Mouse (Mus musculus): Measurements from ENCODE around the gene Gramd1b. TPM values are rescaled to one million over a fixed set of nuclear protein-coding genes. Genes with fewer than 3 reads are reported as not detected.

The Gramd1b gene
- polyA plus RNA-seq, 1 experiment from 2014 or later: 2.2 TPM

- Histone ChIP-seq H3K27ac (ENCODE audit: low read length) (no peak overlapping the region), H3K27me3 (replicated peaks; ENCODE audit: insufficient read depth, low read length) (peaks cover 12% of the 10 kb centered on the region; the same call in 1 of the 2 replicates), H3K4me3 (ENCODE audit: low read depth, low read length) (no peak overlapping the region), H3K4me2 (replicated peaks; ENCODE audit: low read depth, low read length) (no peak overlapping the region), H3K9ac (replicated peaks; ENCODE audit: low read depth) (no peak overlapping the region), H3K9me3 (ENCODE audit: low read length) (no peaks in the 10 kb centered on the region), H3K36me3 (ENCODE audit: insufficient read depth, low read length) (no peaks in the 10 kb centered on the region), H3K4me1 (ENCODE audit: insufficient read depth, low read depth, low read length) (no peaks in the 10 kb centered on the region)
- no peak for ATAC-seq
- no peak for DNase-seq (ENCODE audit: low spot score)
- 18% methylated on average over 3 of the region's 3 CpGs for WGBS
- TF ChIP-seq EP300 (IDR thresholded peaks at IDR 0.05) (no peak), CTCF (IDR thresholded peaks at IDR 0.05) (no peak)
Measured at GRCm38 (mm10) chr9:40526928-40527327, 4.3 kb downstream of the Gramd1b start.

DNA sequence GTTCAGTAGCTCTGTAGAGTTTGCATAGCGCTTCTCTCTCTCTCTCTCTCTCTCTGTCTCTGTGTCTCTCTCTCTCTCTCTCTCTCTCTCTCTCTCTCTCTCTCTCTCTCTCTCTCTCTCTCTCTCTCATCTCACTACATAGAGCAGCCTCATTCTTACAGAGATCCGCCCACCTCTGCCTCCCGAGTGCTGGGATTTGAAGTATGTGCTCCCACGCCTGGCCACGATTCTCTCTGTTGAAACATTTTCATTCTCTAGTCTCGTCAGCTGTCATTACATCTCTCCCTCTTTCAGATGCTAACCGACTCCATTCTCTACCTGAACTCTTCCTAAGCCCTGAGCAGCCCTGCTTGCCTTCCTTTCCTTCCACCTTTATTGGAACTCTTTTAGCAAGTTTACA is 9.0 kb downstream of the Gramd1b start:
- H3K4me1 ChIP-seq (ENCODE audit: insufficient read depth, low read depth, low read length): no peaks in the 10 kb centered on the region
- no peak for ATAC-seq
- WGBS: 63% methylated on average over 7 of the region's 7 CpGs
- H3K27me3 ChIP-seq (replicated peaks; ENCODE audit: insufficient read depth, low read length): no peaks in the 10 kb centered on the region
- no peaks in the 10 kb centered on the region for H3K36me3 ChIP-seq (ENCODE audit: insufficient read depth, low read length)
- no peak for DNase-seq (ENCODE audit: low spot score)
- H3K4me3 ChIP-seq (ENCODE audit: low read depth, low read length): no peak overlapping the region
- no peak overlapping the region for H3K27ac ChIP-seq (ENCODE audit: low read length)
- H3K9ac ChIP-seq (replicated peaks; ENCODE audit: low read depth): no peak overlapping the region
- H3K9me3 ChIP-seq (ENCODE audit: low read length): no peaks in the 10 kb centered on the region
- TF ChIP-seq EP300 (IDR thresholded peaks at IDR 0.05) (no peak), CTCF (IDR thresholded peaks at IDR 0.05) (no peak)
- H3K4me2 ChIP-seq (replicated peaks; ENCODE audit: low read depth, low read length): no peak overlapping the region

GRCm38 (mm10) chr9:40521097-40521496 is 10.1 kb downstream of the Gramd1b start:
- H3K4me3 ChIP-seq (ENCODE audit: low read depth, low read length): no peak overlapping the region
- ATAC-seq (no peak), DNase-seq (ENCODE audit: low spot score) (no peak)
- H3K4me2 ChIP-seq (replicated peaks; ENCODE audit: low read depth, low read length): no peak overlapping the region
- TF ChIP-seq EP300 (IDR thresholded peaks at IDR 0.05) (no peak), CTCF (IDR thresholded peaks at IDR 0.05) (no peak)
- no peak overlapping the region for H3K9ac ChIP-seq (replicated peaks; ENCODE audit: low read depth)
- no peaks in the 10 kb centered on the region for H3K4me1 ChIP-seq (ENCODE audit: insufficient read depth, low read depth, low read length)
- H3K9me3 ChIP-seq (ENCODE audit: low read length): no peaks in the 10 kb centered on the region
- no peaks in the 10 kb centered on the region for H3K36me3 ChIP-seq (ENCODE audit: insufficient read depth, low read length)
- 78% methylated on average over 6 of the region's 6 CpGs for WGBS
- no peak overlapping the region for H3K27ac ChIP-seq (ENCODE audit: low read length)
- no peaks in the 10 kb centered on the region for H3K27me3 ChIP-seq (replicated peaks; ENCODE audit: insufficient read depth, low read length)

DNA sequence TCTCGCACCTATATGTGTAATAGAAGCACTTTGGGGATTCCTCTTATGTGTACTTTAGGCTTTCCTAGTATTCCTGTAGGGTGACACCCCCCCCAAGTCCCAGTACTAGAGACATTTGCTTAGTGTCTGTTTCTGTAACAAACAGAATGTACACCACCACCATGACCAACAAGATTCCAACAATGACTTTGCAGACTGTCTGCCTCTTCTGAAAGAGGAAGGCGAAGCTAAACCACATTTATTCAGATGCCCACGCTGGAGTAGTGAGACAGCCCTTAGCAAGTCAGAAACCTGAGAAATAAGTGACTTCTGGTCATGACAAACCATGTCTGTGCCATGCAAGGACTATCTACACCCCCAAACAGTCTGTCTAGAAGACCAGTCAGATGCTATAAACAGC is 11.9 kb downstream of the Gramd1b start:
- no peaks in the 10 kb centered on the region for H3K4me1 ChIP-seq (ENCODE audit: insufficient read depth, low read depth, low read length)
- DNase-seq (ENCODE audit: low spot score) (no peak), ATAC-seq (no peak)
- no peaks in the 10 kb centered on the region for H3K36me3 ChIP-seq (ENCODE audit: insufficient read depth, low read length)
- WGBS: 78% methylated on average over 3 of the region's 3 CpGs
- no peaks in the 10 kb centered on the region for H3K27me3 ChIP-seq (replicated peaks; ENCODE audit: insufficient read depth, low read length)
- no peak for TF ChIP-seq EP300 (IDR thresholded peaks at IDR 0.05)
- TF ChIP-seq CTCF (IDR thresholded peaks at IDR 0.05): no peak
- no peak overlapping the region for H3K27ac ChIP-seq (ENCODE audit: low read length)
- H3K4me3 ChIP-seq (ENCODE audit: low read depth, low read length): no peak overlapping the region
- no peak overlapping the region for H3K4me2 ChIP-seq (replicated peaks; ENCODE audit: low read depth, low read length)
- no peak overlapping the region for H3K9ac ChIP-seq (replicated peaks; ENCODE audit: low read depth)
- no peaks in the 10 kb centered on the region for H3K9me3 ChIP-seq (ENCODE audit: low read length)

DNA sequence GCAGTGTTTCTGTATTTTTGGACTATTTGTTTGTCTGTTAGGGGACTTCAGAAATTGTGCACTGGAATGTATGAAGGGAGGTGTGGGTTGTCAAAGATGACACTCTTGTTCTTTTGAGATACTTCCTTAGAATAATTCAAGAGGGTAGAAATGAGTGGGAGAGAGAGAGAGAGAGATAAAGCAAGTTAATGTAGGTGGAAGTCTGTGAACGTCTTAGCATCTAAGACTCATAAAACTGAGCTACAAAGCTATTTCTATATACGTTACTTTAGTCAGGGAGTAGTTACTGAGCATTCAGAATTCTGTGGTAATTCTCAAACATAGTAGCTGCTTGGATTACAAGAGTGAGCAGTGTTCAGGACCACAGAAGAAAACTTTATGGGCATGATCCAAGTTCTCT is 19.2 kb downstream of the Gramd1b start:
- TF ChIP-seq CTCF (IDR thresholded peaks at IDR 0.05) (no peak), EP300 (IDR thresholded peaks at IDR 0.05) (no peak)
- ATAC-seq: no peak
- no peak for DNase-seq (ENCODE audit: low spot score)
- Histone ChIP-seq H3K27ac (ENCODE audit: low read length) (no peak overlapping the region), H3K4me1 (ENCODE audit: insufficient read depth, low read depth, low read length) (no peaks in the 10 kb centered on the region), H3K9ac (replicated peaks; ENCODE audit: low read depth) (no peak overlapping the region), H3K36me3 (ENCODE audit: insufficient read depth, low read length) (no peaks in the 10 kb centered on the region), H3K4me3 (ENCODE audit: low read depth, low read length) (no peak overlapping the region), H3K27me3 (replicated peaks; ENCODE audit: insufficient read depth, low read length) (no peaks in the 10 kb centered on the region), H3K9me3 (ENCODE audit: low read length) (no peaks in the 10 kb centered on the region), H3K4me2 (replicated peaks; ENCODE audit: low read depth, low read length) (no peak overlapping the region)
- WGBS: 81% methylated on average over 2 of the region's 2 CpGs

GRCm38 (mm10) chr9:40509479-40509878 is 21.7 kb downstream of the Gramd1b start:
- H3K27ac ChIP-seq (ENCODE audit: low read length): no peak overlapping the region
- H3K9ac ChIP-seq (replicated peaks; ENCODE audit: low read depth): no peak overlapping the region
- TF ChIP-seq CTCF (IDR thresholded peaks at IDR 0.05): no peak
- TF ChIP-seq EP300 (IDR thresholded peaks at IDR 0.05): no peak
- H3K9me3 ChIP-seq (ENCODE audit: low read length): no peaks in the 10 kb centered on the region
- WGBS: 69% methylated on average over 6 of the region's 6 CpGs
- H3K4me3 ChIP-seq (ENCODE audit: low read depth, low read length): no peak overlapping the region
- DNase-seq (ENCODE audit: low spot score) (no peak), ATAC-seq (no peak)
- H3K4me2 ChIP-seq (replicated peaks; ENCODE audit: low read depth, low read length): no peak overlapping the region
- H3K4me1 ChIP-seq (ENCODE audit: insufficient read depth, low read depth, low read length): no peaks in the 10 kb centered on the region
- H3K27me3 ChIP-seq (replicated peaks; ENCODE audit: insufficient read depth, low read length): no peaks in the 10 kb centered on the region
- no peaks in the 10 kb centered on the region for H3K36me3 ChIP-seq (ENCODE audit: insufficient read depth, low read length)

DNA sequence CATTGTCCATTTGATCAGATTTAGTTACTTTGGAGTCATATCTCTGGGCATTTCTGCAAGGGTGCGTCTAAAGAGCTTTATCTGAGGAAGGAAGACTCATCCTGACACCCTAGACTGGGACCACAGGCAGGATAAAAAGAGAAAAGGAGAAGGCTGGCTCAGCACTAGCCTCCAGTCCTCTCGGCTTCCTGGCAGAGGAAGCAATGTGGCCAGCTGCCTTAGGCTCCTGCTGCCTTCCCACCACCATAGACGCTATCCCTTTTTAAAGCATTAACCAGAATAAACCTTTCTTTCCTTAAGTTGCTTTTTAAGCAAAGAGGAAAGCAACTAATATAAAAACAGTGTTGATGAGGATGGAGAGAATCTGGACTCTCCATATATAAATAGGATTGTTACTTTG is 24.6 kb downstream of the Gramd1b start:
- 77% methylated on average over 3 of the region's 3 CpGs for WGBS
- no peaks in the 10 kb centered on the region for H3K36me3 ChIP-seq (ENCODE audit: insufficient read depth, low read length)
- H3K9me3 ChIP-seq (ENCODE audit: low read length): no peaks in the 10 kb centered on the region
- H3K4me2 ChIP-seq (replicated peaks; ENCODE audit: low read depth, low read length): no peak overlapping the region
- DNase-seq (ENCODE audit: low spot score) (no peak), ATAC-seq (no peak)
- H3K27ac ChIP-seq (ENCODE audit: low read length): no peak overlapping the region
- TF ChIP-seq CTCF (IDR thresholded peaks at IDR 0.05) (no peak), EP300 (IDR thresholded peaks at IDR 0.05) (no peak)
- no peaks in the 10 kb centered on the region for H3K27me3 ChIP-seq (replicated peaks; ENCODE audit: insufficient read depth, low read length)
- H3K4me1 ChIP-seq (ENCODE audit: insufficient read depth, low read depth, low read length): no peaks in the 10 kb centered on the region
- no peak overlapping the region for H3K4me3 ChIP-seq (ENCODE audit: low read depth, low read length)
- H3K9ac ChIP-seq (replicated peaks; ENCODE audit: low read depth): no peak overlapping the region
